Mouse (Mus musculus): ENCODE measurements around the gene Acta1. TPM values are rescaled to one million over a fixed set of nuclear protein-coding genes. Genes with fewer than 3 reads are reported as not detected.

Gene Acta1
- total RNA-seq, 2 experiments from 2014 or later, result 58,912 to 62,167 TPM

DNA sequence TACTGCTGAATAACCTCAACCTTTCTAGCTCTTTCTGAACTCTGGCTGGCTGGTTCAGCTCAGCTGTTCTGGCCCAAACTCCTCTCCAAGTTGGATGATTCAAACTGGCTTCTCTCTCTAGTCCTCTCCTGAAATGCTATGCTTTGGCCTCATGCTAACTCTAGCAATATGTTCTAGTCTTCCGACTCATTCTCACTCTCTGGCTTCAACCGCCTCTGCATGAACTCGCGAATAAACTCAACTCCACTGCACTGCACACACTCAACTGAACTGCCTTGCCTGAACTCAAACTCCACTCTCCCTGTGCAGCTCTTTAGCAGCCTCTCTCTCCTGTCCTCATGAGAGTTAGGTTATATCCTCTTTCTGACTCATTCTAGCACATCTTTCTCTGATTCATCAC, 7.4 kb downstream of the Acta1 start:
- DNase-seq, result no peak
- intact Hi-C loops (cut with DNase I; ENCODE audit: low total_unique reads), result no loop called here

DNA sequence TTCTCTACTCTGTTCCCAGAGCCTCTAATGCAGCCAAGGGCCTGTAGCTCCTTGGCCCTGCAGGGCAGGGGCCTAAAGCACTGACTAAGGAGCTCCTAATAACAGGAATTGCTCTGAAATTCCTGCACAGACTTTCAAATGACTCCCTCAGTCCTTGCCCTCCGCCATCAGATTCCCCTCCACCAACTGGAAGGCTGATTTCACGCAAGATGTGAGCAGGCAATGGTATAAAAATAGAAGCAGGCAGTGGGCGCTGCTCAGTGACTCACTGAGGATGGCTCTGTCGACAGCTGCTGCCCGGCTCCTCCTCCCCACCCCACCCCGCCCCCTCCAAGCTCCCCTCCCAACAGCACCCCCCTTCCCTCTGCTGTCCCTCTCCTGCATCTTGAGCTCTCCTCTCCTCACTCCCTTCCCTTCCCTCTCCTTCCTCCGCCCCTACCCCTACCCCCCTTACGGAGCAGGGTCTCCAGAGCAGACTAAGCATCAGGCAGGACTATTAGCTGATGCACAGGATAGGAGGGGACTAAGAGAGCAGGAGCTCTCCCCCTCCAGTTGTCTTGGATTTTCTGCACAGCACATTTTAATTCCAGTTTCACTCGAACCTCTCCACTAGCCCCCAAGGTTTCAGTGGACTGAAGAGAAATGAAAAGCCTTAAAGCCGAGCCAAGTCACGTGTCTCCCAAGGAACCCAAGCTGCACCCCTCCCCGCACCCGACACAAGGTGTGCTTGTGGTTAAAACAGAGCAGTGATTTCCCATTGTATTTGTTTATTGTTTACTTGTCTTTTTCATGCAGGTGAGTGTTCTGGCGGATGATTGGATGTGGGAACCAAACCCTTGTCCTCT, 9.6 kb downstream of the Acta1 start:
- intact Hi-C loops (cut with DNase I; ENCODE audit: low total_unique reads), result no loop called here
- peak; percentile 50 for DNase-seq

DNA sequence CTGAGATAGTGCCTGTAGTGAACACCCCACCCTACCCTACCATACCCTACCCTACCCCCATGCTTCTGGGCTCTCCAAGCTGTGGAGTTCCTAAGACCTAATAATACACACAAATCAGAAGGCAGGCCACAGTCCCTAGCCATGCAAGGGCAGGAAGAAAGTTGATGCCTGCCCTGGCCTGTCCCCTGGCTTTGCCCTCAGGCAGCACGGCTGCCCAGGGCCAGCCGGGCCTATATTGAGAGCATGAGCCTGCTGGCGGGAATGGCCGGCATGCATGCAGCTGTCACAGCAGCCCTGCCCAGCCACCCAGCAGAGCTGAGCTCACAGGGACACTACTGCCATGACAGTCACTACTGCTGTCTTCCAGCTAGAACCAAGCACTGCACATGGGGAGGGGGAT, 11.5 kb downstream of the Acta1 start:
- peak; percentile 79 for DNase-seq
- intact Hi-C loops (cut with DNase I; ENCODE audit: low total_unique reads), result no loop called here

DNA sequence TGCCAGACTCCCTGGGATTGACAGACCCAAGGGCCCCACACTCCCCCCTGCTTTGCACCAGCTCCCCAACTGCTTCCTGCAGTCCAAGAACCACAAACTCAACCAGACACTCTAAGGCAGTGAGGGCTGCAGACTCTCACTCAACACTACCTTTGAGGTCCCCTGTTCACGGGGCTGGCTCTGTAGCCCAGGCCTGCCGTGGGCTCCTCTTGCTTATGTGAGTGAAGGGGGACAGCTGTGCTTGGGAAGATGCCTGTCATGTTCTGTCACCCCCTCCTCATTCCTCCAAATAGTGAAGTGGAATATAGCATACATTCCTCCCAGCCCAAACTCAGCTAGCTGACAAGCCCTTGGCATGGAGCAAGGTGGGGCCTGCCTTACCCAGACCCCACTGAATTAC, 12.1 kb downstream of the Acta1 start:
- intact Hi-C loops (cut with DNase I; ENCODE audit: low total_unique reads), result no loop called here
- no peak for DNase-seq

DNA sequence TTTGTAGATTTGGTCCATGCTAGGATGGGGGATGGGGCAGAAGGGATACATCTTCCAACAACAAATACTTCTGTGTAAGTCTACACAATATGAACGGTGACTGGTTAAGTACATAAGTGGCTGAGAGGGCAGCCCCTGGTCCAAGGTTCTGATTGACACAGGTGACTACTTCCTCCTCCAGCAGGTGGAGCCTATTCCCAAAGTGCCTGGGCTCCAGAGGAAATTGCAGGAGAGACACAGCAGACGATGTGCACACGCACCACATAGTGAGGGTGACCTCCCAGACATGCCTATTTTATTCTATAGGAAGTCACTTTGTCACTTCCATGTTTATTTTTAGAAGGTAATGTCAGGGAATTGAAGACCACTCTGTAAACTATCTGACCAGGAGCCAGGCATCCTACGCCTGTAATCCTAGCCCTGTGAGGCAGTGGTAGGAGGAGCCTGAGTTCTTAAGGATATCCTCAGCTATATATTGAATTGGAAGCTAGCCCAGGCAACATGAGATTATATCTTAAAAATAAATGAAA, 13.7 kb downstream of the Acta1 start:
- intact Hi-C loops (cut with DNase I; ENCODE audit: low total_unique reads), result no loop called here
- no peak for DNase-seq

DNA sequence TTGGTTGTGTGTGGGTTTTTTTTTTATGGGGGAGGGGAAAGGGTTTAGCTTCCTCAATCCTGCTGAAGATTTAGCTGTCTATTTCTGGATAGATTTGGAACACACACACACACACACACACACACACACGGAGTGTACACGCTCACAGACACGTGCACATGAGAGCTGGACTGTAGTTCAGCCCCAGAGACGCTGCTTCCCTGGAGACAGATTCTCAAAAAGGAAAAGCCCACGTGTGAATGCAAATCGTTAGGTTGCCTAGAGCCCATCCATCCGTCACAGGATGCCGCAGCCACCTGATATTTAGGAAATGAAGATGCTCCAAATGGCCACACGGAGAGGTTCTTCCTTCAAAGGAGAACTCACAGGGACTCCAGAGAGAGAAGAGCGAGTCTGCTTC, 14.3 kb downstream of the Acta1 start:
- intact Hi-C loops (cut with DNase I; ENCODE audit: low total_unique reads), result no loop called here
- DNase-seq, result no peak

DNA sequence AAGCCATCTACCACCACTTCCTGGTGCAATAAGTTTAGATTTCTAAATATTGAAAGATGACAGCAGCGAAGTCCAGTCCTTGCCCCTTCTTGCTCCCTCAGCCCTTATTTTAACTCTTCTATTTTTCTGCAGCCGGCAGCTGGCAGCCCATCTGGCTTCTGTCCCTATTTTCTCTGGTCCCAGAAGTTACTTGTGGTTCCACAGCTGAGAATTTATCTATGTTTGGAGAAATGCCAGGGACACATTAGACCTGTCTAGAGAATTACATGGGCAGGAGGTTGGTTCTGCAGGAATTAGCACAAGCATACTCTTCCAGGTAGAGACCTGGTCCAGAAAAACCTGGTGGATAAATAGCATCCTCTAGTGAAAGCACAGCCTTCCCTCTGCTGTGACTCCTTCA, 16.7 kb downstream of the Acta1 start:
- intact Hi-C loops (cut with DNase I; ENCODE audit: low total_unique reads), result no loop called here
- DNase-seq, result no peak

DNA sequence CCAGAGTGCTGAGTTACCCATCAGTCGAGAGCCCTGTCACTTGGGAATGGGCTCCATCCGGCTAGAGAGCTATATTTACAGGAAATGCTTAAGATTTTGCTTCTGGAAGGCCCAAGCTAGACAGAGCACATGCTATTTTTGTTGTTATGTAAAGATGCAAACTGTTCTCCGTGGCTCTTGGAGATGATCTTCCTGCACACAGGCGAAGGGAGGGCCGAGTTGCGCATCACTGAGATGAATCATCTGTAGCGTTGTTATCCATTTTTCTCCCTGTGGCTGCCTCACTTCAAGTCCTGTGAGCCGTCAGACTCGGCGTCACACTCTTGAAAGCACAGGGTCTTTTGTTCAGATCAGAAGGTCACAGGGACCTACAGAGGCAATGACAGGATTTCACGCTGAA, 20.2 kb downstream of the Acta1 start:
- DNase-seq, result no peak
- intact Hi-C loops (cut with DNase I; ENCODE audit: low total_unique reads), result no loop called here

DNA sequence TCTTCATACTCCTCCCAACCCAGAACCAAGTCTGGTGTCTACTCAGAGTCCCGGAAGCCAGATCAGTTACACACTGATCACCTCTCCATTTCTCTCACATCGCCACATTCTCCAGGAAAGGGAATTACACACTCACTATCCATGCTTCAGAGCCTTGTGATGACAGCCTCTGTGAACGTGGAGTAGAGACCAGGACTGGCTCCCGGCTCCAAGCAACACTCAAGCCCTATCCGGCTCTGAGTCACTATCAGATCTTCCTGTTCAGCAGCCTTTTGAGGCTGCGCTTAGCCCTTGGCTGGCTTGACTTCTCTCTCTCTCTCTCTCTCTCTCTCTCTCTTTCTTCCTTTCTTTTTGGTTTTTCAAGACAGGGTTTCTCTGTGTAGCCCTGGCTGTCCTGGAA, 21.2 kb downstream of the Acta1 start:
- intact Hi-C loops (cut with DNase I; ENCODE audit: low total_unique reads), result no loop called here
- DNase-seq, result no peak

DNA sequence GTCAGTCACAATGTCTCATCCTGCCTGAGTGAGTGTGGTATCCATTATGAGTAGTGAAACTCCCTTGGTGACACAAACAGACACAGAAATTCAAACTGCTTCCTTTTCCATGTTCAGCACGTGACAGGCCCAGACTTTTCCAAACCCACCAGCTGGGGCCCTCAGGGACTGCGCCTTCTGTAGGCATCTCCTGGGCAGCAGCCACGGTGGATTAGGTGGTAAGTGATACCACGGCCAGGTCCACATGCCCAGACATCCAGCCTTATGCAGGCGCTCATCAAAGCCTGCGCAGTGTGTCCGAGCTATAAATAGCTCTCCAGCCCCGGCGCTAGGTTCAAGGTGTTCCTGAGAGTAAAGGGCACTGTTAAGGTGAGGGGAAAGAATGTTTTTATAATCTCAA, 22.5 kb downstream of the Acta1 start:
- intact Hi-C loops (cut with DNase I; ENCODE audit: low total_unique reads), result no loop called here
- DNase-seq, result peak; percentile 76

DNA sequence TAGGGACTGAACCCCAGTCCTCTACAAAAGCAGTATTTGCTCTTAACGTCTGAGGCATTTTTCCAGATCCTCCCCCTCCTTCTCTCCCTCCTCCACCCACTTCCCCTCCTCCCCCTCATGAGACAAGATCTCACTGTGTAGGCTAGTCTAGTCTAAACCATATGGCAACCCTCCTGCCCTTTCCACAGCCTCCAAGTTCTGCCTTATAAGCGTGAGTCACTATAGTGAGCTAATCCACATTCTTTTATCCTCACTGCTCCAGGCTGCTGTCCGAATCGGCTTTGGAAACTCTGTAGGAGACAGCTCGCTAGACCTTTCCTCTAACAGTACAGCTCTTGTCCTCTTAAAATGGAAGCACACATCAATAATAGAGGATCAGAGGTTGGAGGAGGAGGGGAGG, 27.6 kb downstream of the Acta1 start:
- intact Hi-C loops (cut with DNase I; ENCODE audit: low total_unique reads), result no loop called here
- no peak for DNase-seq

DNA sequence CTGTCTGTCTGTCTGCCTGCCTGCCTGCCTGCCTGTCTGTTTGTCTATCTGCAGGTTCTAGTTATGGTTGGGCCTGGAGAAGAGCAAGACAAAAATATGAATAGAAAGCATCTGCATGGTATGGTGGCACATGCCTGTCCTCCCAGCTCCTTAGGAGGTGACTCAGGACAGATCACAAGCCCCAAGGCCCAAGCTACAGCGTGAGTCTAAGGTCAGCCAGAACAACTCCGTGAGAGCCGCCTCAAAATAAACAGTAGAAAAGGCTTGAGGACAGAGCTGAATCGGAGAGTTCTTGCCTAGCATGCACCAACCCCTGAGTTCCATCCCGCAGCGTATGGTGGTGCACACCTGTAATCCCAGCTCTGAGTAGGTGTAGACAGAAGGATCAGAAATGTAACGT, 28.8 kb downstream of the Acta1 start:
- intact Hi-C loops (cut with DNase I; ENCODE audit: low total_unique reads), result no loop called here
- DNase-seq, result no peak

DNA sequence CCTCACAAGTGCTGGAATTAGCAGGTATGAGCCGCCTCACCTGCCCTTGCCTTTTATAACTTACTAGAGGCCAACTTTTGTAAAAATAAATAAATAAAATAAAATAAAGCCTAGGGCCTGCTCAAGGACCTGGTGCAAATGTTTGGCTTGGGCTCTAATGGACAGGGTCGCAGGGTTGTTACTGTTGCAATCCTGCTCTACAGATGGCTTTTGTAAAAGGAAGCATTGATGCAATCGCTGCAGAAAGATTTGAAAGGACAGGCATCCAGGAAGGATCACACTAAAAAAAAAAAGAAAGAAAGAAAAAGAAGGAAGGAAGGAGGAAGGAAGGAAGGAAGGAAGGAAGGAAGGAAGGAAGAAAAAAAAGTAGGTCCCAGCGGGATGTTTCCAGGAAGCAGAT, 34.2 kb downstream of the Acta1 start:
- no peak for DNase-seq
- intact Hi-C loops (cut with DNase I; ENCODE audit: low total_unique reads), result no loop called here

DNA sequence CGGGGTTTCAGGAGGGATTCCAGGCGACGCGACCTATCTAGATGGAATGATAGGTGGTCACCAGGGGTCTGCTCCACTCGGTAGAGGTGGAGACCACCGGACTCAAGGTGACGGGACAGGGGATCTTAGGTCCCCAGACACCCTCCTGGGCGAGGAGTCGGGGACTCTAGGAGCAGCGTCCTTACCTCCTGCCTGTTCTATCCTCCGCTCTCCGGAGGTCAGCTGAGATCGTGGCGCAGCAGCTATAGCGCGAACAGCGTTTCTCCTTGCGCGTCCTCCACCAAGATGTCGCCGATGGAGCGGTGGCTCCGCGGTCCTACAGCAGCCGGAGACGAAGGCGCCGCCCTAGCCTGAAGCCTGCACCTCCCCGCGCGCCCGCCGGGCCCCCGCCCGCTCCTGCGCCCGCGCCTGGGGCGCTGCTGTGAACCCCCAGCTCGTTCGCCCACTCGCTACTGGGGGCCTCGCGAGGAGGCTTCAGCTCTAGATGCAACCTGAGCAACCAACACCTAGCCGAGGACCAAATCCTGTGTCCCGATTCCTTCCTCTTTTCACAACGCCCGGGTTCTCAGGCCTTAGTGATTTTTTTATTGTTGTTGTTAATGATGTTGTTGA, 34.8 kb downstream of the Acta1 start, which contains the start of gene Ccsap:
Gene Ccsap, minus strand, starts transcription at position 562 of the 612 bp plus-strand sequence.
- intact Hi-C loops (cut with DNase I; ENCODE audit: low total_unique reads), result no loop called here

DNA sequence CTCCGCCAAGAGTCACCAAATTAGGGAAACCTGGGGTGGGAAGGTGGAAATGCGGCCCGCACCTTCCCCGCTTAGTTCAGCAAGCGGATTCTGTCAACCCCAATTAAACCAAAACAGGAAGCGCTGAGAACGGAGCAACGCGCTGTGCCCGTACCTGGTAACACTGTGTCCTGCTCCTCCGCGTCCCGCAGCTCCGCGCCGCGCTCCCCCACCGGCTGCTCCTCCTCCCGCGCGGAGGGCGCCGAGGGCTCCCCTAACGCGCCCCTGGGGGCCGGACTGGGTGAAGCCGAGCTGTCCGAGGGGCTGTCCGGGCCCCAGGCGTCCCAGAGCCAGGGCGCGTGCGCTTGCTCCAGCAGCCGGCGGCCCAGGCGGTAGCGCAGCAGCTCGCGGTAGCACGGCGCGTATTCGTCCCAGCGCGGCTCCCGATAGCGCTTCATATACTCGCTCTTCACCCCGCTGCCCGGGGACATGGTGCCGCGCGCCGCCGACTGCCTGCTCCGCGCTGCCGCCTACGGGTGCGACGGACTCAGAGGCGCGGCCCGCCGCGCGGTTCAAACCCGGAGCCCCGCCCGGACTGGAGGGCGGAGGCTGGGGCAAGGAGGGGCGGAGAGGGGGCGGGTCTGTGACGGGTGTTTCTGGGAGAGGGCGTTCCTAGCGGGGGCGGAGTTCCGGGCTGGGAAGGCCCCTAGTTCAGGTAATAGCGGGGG, 35.5 kb downstream of the Acta1 start:
- peak; percentile 92 for DNase-seq
- intact Hi-C loops (cut with DNase I; ENCODE audit: low total_unique reads), result no loop called here

More for the DNA sequence above, 34.8 kb downstream of the Acta1 start, which contains the start of gene Ccsap:
- DNase-seq, result peak; percentile 36

DNA sequence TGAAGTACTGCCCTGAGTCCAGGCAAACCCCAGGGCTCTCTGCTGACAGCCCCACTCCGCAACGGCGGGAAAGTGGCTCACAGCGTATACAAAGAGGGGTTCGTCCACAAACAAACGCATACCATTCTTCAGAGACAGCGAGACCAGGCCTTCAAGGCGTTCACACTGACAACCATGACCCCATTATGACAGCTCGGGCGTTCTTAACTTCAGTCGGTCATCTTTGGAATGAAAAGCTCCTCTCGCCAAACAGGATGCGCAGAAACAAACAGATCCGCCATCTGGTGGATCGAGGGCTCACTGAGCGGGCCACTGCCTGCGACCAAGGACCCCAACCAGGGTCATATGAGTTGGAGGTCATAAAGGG, 36.0 kb downstream of the Acta1 start:
- DNase-seq, result no peak
- intact Hi-C loops (cut with DNase I; ENCODE audit: low total_unique reads), result no loop called here

DNA sequence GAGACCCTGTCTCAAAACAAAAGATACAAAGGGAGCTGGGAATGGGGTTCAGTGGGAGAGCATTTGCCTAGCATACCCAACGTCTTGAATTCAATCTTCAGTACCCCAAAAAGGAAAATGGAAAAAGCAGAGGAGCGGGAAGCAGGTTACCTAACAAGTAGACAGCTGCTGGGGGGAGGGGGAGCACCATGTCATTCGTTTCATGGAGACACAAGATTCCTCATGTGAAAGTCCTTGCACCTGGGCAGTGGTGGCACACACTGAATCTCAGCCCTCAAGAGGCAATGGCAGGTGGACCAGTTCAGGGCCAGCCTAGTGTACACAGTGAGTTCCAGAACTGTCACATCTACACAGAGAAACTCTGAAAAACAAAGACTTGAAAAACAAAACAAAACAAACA, 37.2 kb downstream of the Acta1 start:
- no peak for DNase-seq
- intact Hi-C loops (cut with DNase I; ENCODE audit: low total_unique reads), result no loop called here

DNA sequence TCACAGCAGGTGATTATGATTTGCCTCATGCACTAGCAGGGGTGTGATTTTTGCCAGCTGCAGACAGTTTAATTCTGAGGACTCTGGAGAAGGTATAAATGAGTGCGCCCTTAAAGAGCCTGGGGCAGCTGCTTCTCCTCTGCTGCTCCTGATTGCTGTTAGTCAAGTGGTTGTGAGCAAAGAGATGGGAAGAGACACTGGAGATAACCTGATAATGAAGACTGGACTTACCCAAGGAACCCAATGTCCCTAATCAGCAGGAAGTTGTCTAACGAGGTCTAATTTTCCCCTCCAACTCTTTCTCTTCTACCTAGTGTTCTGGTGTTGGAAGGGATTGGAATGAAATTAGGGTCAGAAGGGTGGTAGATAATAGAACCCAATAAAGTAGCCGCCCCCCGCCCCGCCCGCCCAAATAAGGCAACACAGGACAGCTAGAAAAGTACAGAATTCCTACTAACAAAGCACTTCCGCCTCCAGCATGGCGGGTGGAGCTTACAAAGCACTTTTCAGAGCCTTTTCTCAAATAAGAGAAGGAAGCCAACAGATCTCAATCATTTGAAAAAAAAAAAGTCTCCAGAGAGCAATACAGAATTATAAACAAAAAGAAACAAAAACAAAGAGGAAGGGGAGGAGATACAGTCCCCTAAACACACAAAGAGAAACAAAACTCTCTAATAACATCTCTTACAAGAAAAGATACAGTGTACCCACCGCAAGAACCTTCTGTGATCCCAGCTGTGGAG, 39.6 kb downstream of the Acta1 start:
- DNase-seq, result no peak
- intact Hi-C loops (cut with DNase I; ENCODE audit: low total_unique reads), result no loop called here

DNA sequence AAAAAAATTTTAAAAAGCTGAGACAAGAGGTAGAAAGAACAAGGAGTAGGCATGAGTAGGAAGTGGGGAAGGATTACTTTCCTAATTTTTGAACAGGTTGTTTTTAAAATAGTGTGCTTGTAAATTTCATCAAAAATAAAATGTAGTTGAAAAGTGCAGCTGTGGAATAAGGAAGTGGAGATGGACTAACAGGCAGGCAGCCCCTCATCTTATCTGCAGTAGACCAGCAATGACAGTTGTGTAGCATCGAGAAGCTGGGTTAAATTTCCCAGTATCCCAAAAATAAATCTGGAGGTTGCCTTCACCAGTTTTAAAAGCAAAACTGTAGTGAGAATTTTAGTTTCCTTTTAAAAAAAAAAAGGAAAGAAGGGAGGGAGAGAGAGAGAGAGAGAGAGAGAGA, 40.3 kb downstream of the Acta1 start:
- no peak for DNase-seq
- intact Hi-C loops (cut with DNase I; ENCODE audit: low total_unique reads), result no loop called here

DNA sequence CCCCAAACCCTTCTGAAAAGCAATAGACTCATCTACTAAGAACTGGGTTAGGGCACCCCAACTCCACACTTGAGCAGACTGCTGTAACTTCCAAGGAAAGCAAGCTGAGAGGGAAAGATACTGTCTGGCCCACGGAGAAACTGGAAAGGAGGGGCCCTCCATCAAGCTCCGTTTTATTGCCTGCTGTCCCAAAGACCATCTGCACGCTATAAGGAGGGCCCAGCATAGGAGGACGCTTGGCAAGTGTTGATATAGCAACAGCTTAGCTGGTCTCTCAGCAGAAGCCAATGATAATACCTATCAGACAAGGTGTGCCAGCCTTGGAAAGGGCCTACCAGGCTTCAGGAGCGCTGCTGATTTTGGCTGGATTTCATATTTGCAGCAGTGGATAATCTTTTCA, 43.0 kb downstream of the Acta1 start:
- no peak for DNase-seq

More for the DNA sequence above, 43.0 kb downstream of the Acta1 start:
- intact Hi-C loops (cut with DNase I; ENCODE audit: low total_unique reads), result no loop called here
